Mouse (Mus musculus) bone marrow, adult 2 months (tissue): Measurements from ENCODE around the gene Fmo2. TPM values are rescaled to one million over a fixed set of nuclear protein-coding genes. Genes with fewer than 3 reads are reported as not detected.

Experiments used
- H3K27ac ChIP-seq: fragments of 200-500 bp; 2 replicates; pipeline ENCODE4 v1.5.1; 2012; ENCODE audit warnings: low read depth, mild to moderate bottlenecking, control low read depth, inconsistent platforms, low read length; ENCODE audit not compliant: control insufficient read depth, poor library complexity, insufficient read depth
- H3K4me1 ChIP-seq: fragments of 200-500 bp; 2 replicates; pipeline ENCODE4 v1.6.1; 2011; ENCODE audit warnings: low read length; ENCODE audit not compliant: control insufficient read depth, insufficient read depth
- H3K4me3 ChIP-seq: fragments of 200-500 bp; replicated peaks from 2 replicates; pipeline ENCODE3; 2011; ENCODE audit warnings: mild to moderate bottlenecking, low read depth, low read length, control low read depth; ENCODE audit not compliant: control insufficient read depth
- CTCF ChIP-seq: fragments of 200-500 bp; IDR thresholded peaks from 2 replicates; pipeline ENCODE4 v1.5.1; 2011; ENCODE audit warnings: low read length, control low read depth; ENCODE audit not compliant: control insufficient read depth, insufficient read depth
- POLR2A ChIP-seq: fragments of 200-500 bp; IDR thresholded peaks from 2 replicates; pipeline ENCODE4 v1.6.1; 2011; ENCODE audit warnings: low read depth, mild to moderate bottlenecking, control low read depth, low read length, borderline replicate concordance; ENCODE audit not compliant: control insufficient read depth
- WGBS: fragments of 180-500 bp; shearing (Covaris S2); methylation state at CpG from one replicate; pipeline ENCODE4 v1.1.7; 2018; 5-methylcytosine and 5-hydroxymethylcytosine counted together
- polyA plus RNA-seq: library from polyadenylated mRNA; stranded (reverse); fragments of >200 nt; gene quantifications from 2 replicates; pipeline ENCODE4 v1.2.4, GENCODE M21; 2011; ENCODE audit warnings: low replicate concordance; ENCODE audit not compliant: missing spikeins, insufficient read depth, insufficient read length

Gene Fmo2
- polyA plus RNA-seq, 1 experiment, result 11.6 TPM

DNA sequence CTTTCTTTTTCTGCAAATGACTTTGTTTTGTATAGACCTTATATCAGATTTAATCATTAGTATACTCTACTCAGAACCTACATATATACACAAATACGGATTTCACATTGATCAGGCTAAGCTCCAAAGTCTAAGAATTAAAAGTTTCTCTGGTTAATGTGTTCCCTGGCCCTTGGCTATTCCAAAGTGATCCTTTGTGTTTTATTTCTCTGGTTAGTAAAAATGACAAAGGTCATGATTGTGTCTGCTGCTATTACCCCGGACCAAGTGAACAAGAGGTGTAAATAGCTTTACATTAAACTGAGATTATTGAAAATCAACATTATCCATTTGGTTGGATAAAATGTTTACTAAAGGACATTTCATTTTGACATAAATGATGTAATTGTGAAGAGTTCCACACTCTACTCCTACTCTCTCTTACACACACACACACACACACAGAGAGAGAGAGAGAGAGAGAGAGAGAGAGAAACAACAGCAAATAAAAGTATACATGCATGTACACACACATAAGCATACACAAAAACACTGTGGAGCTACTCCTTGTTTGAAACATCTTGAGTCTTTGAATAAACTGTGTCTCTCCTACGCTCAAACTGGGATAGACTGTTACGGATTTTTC lies 16.5 kb upstream of the Fmo2 start:
- Histone ChIP-seq H3K27ac (no peak overlapping the region), H3K4me3 (no peak overlapping the region), H3K4me1 (no peaks in the 10 kb centered on the region)
- no peak for TF ChIP-seq POLR2A
- no peak for TF ChIP-seq CTCF
- WGBS, result 78% methylated on average over 4 of the region's 4 CpGs

DNA sequence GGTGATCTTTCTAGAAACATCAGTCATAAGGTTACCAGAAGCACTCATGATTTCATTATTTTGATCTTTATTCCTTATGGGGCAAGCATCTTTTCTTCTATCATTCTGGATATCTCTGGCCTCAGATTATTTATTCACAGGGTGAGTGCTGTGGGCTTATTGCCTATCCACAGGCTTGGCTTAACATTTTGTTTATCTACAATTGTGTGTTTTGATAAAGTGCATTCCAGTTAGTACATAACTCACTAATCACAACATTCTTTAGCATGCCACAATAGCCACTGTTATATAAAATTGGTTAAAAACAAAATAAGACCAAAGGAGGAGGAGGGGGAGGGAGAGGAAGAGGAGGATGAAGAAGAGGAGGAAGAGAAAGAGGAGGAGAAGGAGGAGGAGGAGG lies 13.6 kb upstream of the Fmo2 start:
- TF ChIP-seq POLR2A (no peak), CTCF (no peak)
- no peak overlapping the region for H3K4me3 ChIP-seq
- no peak overlapping the region for H3K27ac ChIP-seq
- no peaks in the 10 kb centered on the region for H3K4me1 ChIP-seq

DNA sequence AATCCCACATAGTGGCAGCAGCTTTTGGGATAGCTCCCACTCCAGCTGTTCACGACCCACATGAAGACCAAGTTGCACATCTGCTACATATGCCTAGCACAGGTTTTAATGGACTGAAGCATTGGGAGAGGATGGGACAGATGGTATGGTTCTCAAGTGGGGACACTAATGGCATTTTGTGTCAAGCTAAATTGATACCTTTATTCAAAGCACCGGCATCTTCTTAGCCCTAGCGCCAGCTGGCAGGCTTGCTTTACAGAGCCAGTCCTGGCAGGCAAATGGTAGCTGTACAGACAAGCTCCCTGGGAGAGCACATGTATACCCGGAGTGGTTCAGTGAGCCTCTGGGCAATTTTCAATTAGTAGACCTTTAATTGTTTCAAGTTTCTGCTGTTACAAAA lies 3.4 kb upstream of the Fmo2 start:
- no peak overlapping the region for H3K4me3 ChIP-seq
- H3K4me1 ChIP-seq, result no peaks in the 10 kb centered on the region
- 81% methylated on average over 4 of the region's 4 CpGs for WGBS
- TF ChIP-seq POLR2A (no peak), CTCF (no peak)
- no peak overlapping the region for H3K27ac ChIP-seq

DNA sequence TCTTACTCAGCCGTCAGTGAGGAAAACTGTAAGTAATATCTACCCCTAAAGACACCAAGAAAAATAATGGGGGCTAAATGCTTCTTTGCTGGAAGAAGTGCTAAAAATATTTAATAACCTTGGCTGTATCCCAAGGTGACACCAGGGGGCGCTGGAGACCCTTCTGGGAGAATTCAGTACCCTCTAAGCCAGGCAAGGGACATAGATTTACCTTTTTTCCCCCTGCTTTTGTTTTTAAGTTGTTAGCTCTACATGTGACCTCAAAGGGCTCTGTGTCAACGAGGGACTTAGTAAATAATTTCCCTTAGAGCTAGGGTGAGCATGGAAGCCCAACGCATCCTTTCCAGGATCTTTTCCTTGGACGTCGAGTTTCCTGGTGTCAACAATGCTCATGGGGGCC lies 2.6 kb downstream of the Fmo2 start:
- Histone ChIP-seq H3K4me1 (no peaks in the 10 kb centered on the region), H3K4me3 (no peak overlapping the region), H3K27ac (no peak overlapping the region)
- WGBS, result 45% methylated on average over 6 of the region's 6 CpGs
- TF ChIP-seq POLR2A, result no peak
- peak; percentile 47 for TF ChIP-seq CTCF

- H3K4me1 ChIP-seq, result no peaks in the 10 kb centered on the region
- TF ChIP-seq CTCF (no peak), POLR2A (no peak)
- 86% methylated on average over 6 of the region's 6 CpGs for WGBS
- H3K4me3 ChIP-seq, result no peak overlapping the region
- H3K27ac ChIP-seq, result no peak overlapping the region
Observed at GRCm38 (mm10) chr1:162893014-162893413, 5.5 kb downstream of the Fmo2 start.

GRCm38 (mm10) chr1:162891980-162892451 lies 6.5 kb downstream of the Fmo2 start:
- 29% methylated on average over 6 of the region's 6 CpGs for WGBS
- H3K27ac ChIP-seq, result no peak overlapping the region

GRCm38 (mm10) chr1:162888646-162889045 lies 9.9 kb downstream of the Fmo2 start:
- TF ChIP-seq POLR2A, result no peak
- no peak for TF ChIP-seq CTCF
- WGBS, result 87% methylated on average over 12 of the region's 12 CpGs

More at GRCm38 (mm10) chr1:162891980-162892451, 6.5 kb downstream of the Fmo2 start:
- no peak for TF ChIP-seq POLR2A
- no peak for TF ChIP-seq CTCF
- Histone ChIP-seq H3K4me1 (no peaks in the 10 kb centered on the region), H3K4me3 (no peak overlapping the region)

DNA sequence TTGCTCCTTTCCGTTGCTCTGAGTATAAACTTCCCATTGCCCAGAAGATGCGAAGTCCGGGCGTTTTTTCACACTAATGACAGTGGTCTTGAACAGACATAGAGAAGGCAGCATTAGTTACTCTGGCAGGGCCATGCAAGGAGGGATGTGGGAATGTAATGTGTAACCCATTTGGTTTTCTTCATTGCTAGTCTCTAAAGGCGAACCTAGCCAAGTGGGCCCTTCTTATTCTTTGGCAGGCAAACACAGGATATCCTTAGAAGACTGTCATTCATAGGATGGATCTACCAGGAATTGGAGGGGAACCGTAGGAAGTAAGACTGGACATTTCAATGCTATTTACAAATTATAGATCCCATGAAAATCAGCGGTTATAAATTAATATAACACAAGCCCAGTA lies 10.9 kb downstream of the Fmo2 start:
- 89% methylated on average over 7 of the region's 7 CpGs for WGBS
- TF ChIP-seq POLR2A (no peak), CTCF (no peak)
- H3K4me1 ChIP-seq, result no peaks in the 10 kb centered on the region
- no peak overlapping the region for H3K4me3 ChIP-seq
- H3K27ac ChIP-seq, result no peak overlapping the region

More at GRCm38 (mm10) chr1:162888646-162889045, 9.9 kb downstream of the Fmo2 start:
- Histone ChIP-seq H3K4me1 (no peaks in the 10 kb centered on the region), H3K27ac (no peak overlapping the region), H3K4me3 (no peak overlapping the region)
